Mouse (Mus musculus) neural tube, embryonic 13.5 days (tissue): ENCODE measurements around the gene Hdac10. TPM values are rescaled to one million over a fixed set of nuclear protein-coding genes. Genes with fewer than 3 reads are reported as not detected.

ENCODE experiments used
- ATAC-seq: fragments of 200-750 bp; cut with Nextera tagmentation; 2 replicates; pipeline ENCODE4 v1.8.0; 2017; ENCODE audit warnings: low read depth, mild to moderate bottlenecking, moderate TSS enrichment, moderate library complexity
- H3K27ac ChIP-seq: fragments of 300-500 bp; sonication (generic); replicated peaks from 2 replicates; pipeline ENCODE4 v1.5.1; 2015; ENCODE audit warnings: moderate library complexity, mild to moderate bottlenecking, inconsistent platforms
- H3K27me3 ChIP-seq: fragments of 300-500 bp; sonication (generic); 2 replicates; pipeline ENCODE4 v1.6.1; 2015; ENCODE audit warnings: mild to moderate bottlenecking, inconsistent platforms
- H3K36me3 ChIP-seq: fragments of 300-500 bp; sonication (generic); 2 replicates; pipeline ENCODE4 v1.6.1; 2015; ENCODE audit warnings: mild to moderate bottlenecking, inconsistent platforms
- H3K4me1 ChIP-seq: fragments of 300-500 bp; sonication (generic); replicated peaks from 2 replicates; pipeline ENCODE4 v1.6.1; 2015; ENCODE audit warnings: inconsistent platforms
- H3K4me2 ChIP-seq: fragments of 300-500 bp; sonication (generic); 2 replicates; pipeline ENCODE4 v1.6.1; 2015; ENCODE audit warnings: inconsistent platforms, mild to moderate bottlenecking, moderate library complexity
- H3K4me3 ChIP-seq: fragments of 300-500 bp; sonication (generic); 2 replicates; pipeline ENCODE4 v1.5.1; 2015; ENCODE audit warnings: mild to moderate bottlenecking, inconsistent platforms
- H3K9ac ChIP-seq: fragments of 300-500 bp; sonication (generic); 2 replicates; pipeline ENCODE4 v1.6.1; 2015; ENCODE audit warnings: moderate library complexity, mild to moderate bottlenecking, inconsistent platforms
- H3K9me3 ChIP-seq: fragments of 300-500 bp; sonication (generic); 2 replicates; pipeline ENCODE4 v1.6.1; 2016; ENCODE audit warnings: inconsistent platforms
- WGBS: fragments of 180-500 bp; shearing (Covaris S2); methylation state at CpG from one replicate; pipeline ENCODE4 v1.1.7; 2015; 5-methylcytosine and 5-hydroxymethylcytosine counted together
- polyA plus RNA-seq: library from polyadenylated mRNA; unstranded; fragments of >200 nt; fragmentation: Nextera tagmentation; extraction: Ambion mirVana; gene quantifications from 2 replicates; pipeline ENCODE4 v1.2.1, GENCODE M21; 2015

The Hdac10 gene
- polyA plus RNA-seq, result 23.9 and 26.7 TPM in 2 replicates

GRCm38 (mm10) chr15:89128382-89129350 is at the start of gene Hdac10:
TSS of gene Hdac10 (minus strand) at chr15:89128700.
- Histone ChIP-seq H3K9ac (peak within 1 kb of the TSS; percentile 78), H3K4me1 (peaks cover 27% of the 10 kb centered on the region), H3K4me2 (peak within 1 kb of the TSS; percentile 79), H3K4me3 (peak within 1 kb of the TSS; percentile 60), H3K27ac (peak within 1 kb of the TSS; percentile 81), H3K9me3 (no peaks in the 10 kb centered on the region), H3K36me3 (peaks cover 4% of the 10 kb centered on the region; the same call in 1 of the 2 replicates), H3K27me3 (no peaks in the 10 kb centered on the region)
- peak; percentile 83 for ATAC-seq
- 3% methylated on average over 36 of the region's 36 CpGs for WGBS

GRCm38 (mm10) chr15:89177576-89178259 is 49.2 kb upstream of the Hdac10 start:
- no peak for ATAC-seq
- Histone ChIP-seq H3K4me3 (peak overlapping the region; percentile 86), H3K27ac (peak overlapping the region; percentile 46), H3K9me3 (no peaks in the 10 kb centered on the region), H3K4me2 (peak overlapping the region; percentile 99), H3K9ac (peak overlapping the region; percentile 47), H3K36me3 (no peaks in the 10 kb centered on the region), H3K27me3 (no peaks in the 10 kb centered on the region), H3K4me1 (peaks cover 91% of the 10 kb centered on the region)
- WGBS, result 81% methylated on average over 4 of the region's 4 CpGs

GRCm38 (mm10) chr15:89177121-89177520 is 48.6 kb upstream of the Hdac10 start:
- Histone ChIP-seq H3K27ac (peak overlapping the region; percentile 46), H3K4me3 (peak overlapping the region; percentile 86; the same call in 1 of the 2 replicates), H3K27me3 (no peaks in the 10 kb centered on the region), H3K4me1 (peaks cover 91% of the 10 kb centered on the region), H3K4me2 (peak overlapping the region; percentile 99), H3K36me3 (no peaks in the 10 kb centered on the region), H3K9me3 (no peaks in the 10 kb centered on the region), H3K9ac (peak overlapping the region; percentile 47)
- WGBS, result 9% methylated on average over 5 of the region's 5 CpGs
- no peak for ATAC-seq

GRCm38 (mm10) chr15:89175411-89176155 is 47.1 kb upstream of the Hdac10 start:
- Histone ChIP-seq H3K4me2 (no peak overlapping the region), H3K36me3 (no peaks in the 10 kb centered on the region), H3K9ac (no peak overlapping the region), H3K4me1 (peaks cover 93% of the 10 kb centered on the region), H3K27ac (no peak overlapping the region), H3K4me3 (no peak overlapping the region), H3K9me3 (no peaks in the 10 kb centered on the region), H3K27me3 (no peaks in the 10 kb centered on the region)
- WGBS, result 84% methylated on average over 13 of the region's 13 CpGs
- ATAC-seq, result no peak

GRCm38 (mm10) chr15:89174889-89175339 is 46.4 kb upstream of the Hdac10 start:
- H3K4me3 ChIP-seq, result no peak overlapping the region
- H3K4me1 ChIP-seq, result peaks cover 100% of the 10 kb centered on the region
- H3K9me3 ChIP-seq, result no peaks in the 10 kb centered on the region
- no peaks in the 10 kb centered on the region for H3K27me3 ChIP-seq
- H3K9ac ChIP-seq, result peak overlapping the region; percentile 36; the same call in 1 of the 2 replicates
- no peak for ATAC-seq
- peak overlapping the region; percentile 99; the same call in 1 of the 2 replicates for H3K4me2 ChIP-seq
- no peak overlapping the region for H3K27ac ChIP-seq
- H3K36me3 ChIP-seq, result 0 out of 2 replicates have a peak, but pooled peaks cover 3% of the 10 kb centered on the region
- 58% methylated on average over 11 of the region's 11 CpGs for WGBS

- H3K9ac ChIP-seq, result peak overlapping the region; percentile 87
- peak overlapping the region; percentile 57 for H3K4me3 ChIP-seq
- H3K4me2 ChIP-seq, result peak overlapping the region; percentile 99
- peaks cover 100% of the 10 kb centered on the region for H3K4me1 ChIP-seq
- peak overlapping the region; percentile 87 for H3K27ac ChIP-seq
- WGBS, result 2% methylated on average over 15 of the region's 15 CpGs
- H3K27me3 ChIP-seq, result no peaks in the 10 kb centered on the region
- peak; percentile 36 for ATAC-seq
- 0 out of 2 replicates have a peak, but pooled peaks cover 6% of the 10 kb centered on the region for H3K36me3 ChIP-seq
- no peaks in the 10 kb centered on the region for H3K9me3 ChIP-seq
Observed at GRCm38 (mm10) chr15:89173906-89174214, 45.4 kb upstream of the Hdac10 start.

GRCm38 (mm10) chr15:89173024-89173905 is 44.8 kb upstream of the Hdac10 start:
- H3K27me3 ChIP-seq, result no peaks in the 10 kb centered on the region
- peak overlapping the region; percentile 57 for H3K4me3 ChIP-seq
- under 1% methylated on average over 63 of the region's 65 CpGs for WGBS
- peaks cover 12% of the 10 kb centered on the region for H3K36me3 ChIP-seq
- H3K9ac ChIP-seq, result peak overlapping the region; percentile 87
- ATAC-seq, result peak; percentile 28
- peaks cover 97% of the 10 kb centered on the region for H3K4me1 ChIP-seq
- peak overlapping the region; percentile 99 for H3K4me2 ChIP-seq
- H3K27ac ChIP-seq, result peak overlapping the region; percentile 87
- no peaks in the 10 kb centered on the region for H3K9me3 ChIP-seq

- peaks cover 20% of the 10 kb centered on the region for H3K36me3 ChIP-seq
- 29% methylated on average over 17 of the region's 17 CpGs for WGBS
- H3K4me3 ChIP-seq, result peak overlapping the region; percentile 57
- peaks cover 88% of the 10 kb centered on the region for H3K4me1 ChIP-seq
- H3K9ac ChIP-seq, result peak overlapping the region; percentile 87
- no peaks in the 10 kb centered on the region for H3K27me3 ChIP-seq
- H3K9me3 ChIP-seq, result no peaks in the 10 kb centered on the region
- peak overlapping the region; percentile 99 for H3K4me2 ChIP-seq
- no peak for ATAC-seq
- peak overlapping the region; percentile 87 for H3K27ac ChIP-seq
Observed at GRCm38 (mm10) chr15:89172276-89172935, 43.9 kb upstream of the Hdac10 start.

- WGBS, result 95% methylated on average over 5 of the region's 5 CpGs
- H3K4me3 ChIP-seq, result no peak overlapping the region
- peaks cover 80% of the 10 kb centered on the region for H3K4me1 ChIP-seq
- no peak for ATAC-seq
- no peaks in the 10 kb centered on the region for H3K27me3 ChIP-seq
- H3K9me3 ChIP-seq, result no peaks in the 10 kb centered on the region
- no peak overlapping the region for H3K27ac ChIP-seq
- peaks cover 29% of the 10 kb centered on the region for H3K36me3 ChIP-seq
- H3K9ac ChIP-seq, result peak overlapping the region; percentile 87; the same call in 1 of the 2 replicates
- peak overlapping the region; percentile 99 for H3K4me2 ChIP-seq
Observed at GRCm38 (mm10) chr15:89171526-89172051, 43.1 kb upstream of the Hdac10 start.

- Histone ChIP-seq H3K4me1 (peaks cover 65% of the 10 kb centered on the region), H3K4me3 (no peak overlapping the region), H3K9me3 (no peaks in the 10 kb centered on the region), H3K36me3 (peaks cover 43% of the 10 kb centered on the region), H3K27ac (peak overlapping the region; percentile 76), H3K9ac (peak overlapping the region; percentile 22; the same call in 1 of the 2 replicates), H3K4me2 (0 out of 2 replicates have a peak overlapping the region, but pooled peaks have one; percentile 5), H3K27me3 (no peaks in the 10 kb centered on the region)
- WGBS, result 69% methylated on average over 3 of the region's 3 CpGs
- no peak for ATAC-seq
Observed at GRCm38 (mm10) chr15:89170102-89170501, 41.6 kb upstream of the Hdac10 start.
